Mouse (Mus musculus) midbrain, embryonic 11.5 days (tissue): ENCODE measurements around the gene Il11. TPM values are rescaled to one million over a fixed set of nuclear protein-coding genes. Genes with fewer than 3 reads are reported as not detected.
"Not testable (repeated sequence)": the region's sequence is repeated elsewhere in the genome, so short reads cannot be mapped to it uniquely, and the experiment has no call there.

ENCODE experiments used
- ATAC-seq: fragments of 200-750 bp; cut with Nextera tagmentation; 2 replicates; pipeline ENCODE4 v1.8.0; 2017; ENCODE audit warnings: moderate TSS enrichment, moderate library complexity; ENCODE audit not compliant: low FRiP score
- DNase-seq: peaks from one replicate; pipeline ENCODE4 v3.0.0; 2015; ENCODE audit warnings: low spot score; ENCODE audit errors: missing footprints
- H3K27ac ChIP-seq: fragments of 300-500 bp; sonication (generic); 2 replicates; pipeline ENCODE4 v1.5.1; 2014; ENCODE audit warnings: low read depth, low read length
- H3K27me3 ChIP-seq: fragments of 300-500 bp; sonication (generic); 2 replicates; pipeline ENCODE4 v1.6.1; 2014; ENCODE audit warnings: mild to moderate bottlenecking, low read length, moderate library complexity, mixed read lengths; ENCODE audit not compliant: control insufficient read depth, insufficient read depth
- H3K36me3 ChIP-seq: fragments of 300-500 bp; sonication (generic); 2 replicates; pipeline ENCODE4 v1.6.1; 2014; ENCODE audit warnings: mild to moderate bottlenecking, low read length, moderate library complexity, mixed read lengths; ENCODE audit not compliant: control insufficient read depth, insufficient read depth
- H3K4me1 ChIP-seq: fragments of 300-500 bp; sonication (generic); 2 replicates; pipeline ENCODE4 v1.6.1; 2014; ENCODE audit warnings: low read length; ENCODE audit not compliant: control insufficient read depth, insufficient read depth
- H3K4me2 ChIP-seq: fragments of 300-500 bp; sonication (generic); 2 replicates; pipeline ENCODE4 v1.6.1; 2014; ENCODE audit warnings: mild to moderate bottlenecking, moderate library complexity
- H3K4me3 ChIP-seq: fragments of 300-500 bp; sonication (generic); 2 replicates; pipeline ENCODE4 v1.5.1; 2014; ENCODE audit warnings: low read depth, low read length
- H3K9ac ChIP-seq: fragments of 300-500 bp; sonication (generic); 2 replicates; pipeline ENCODE4 v1.6.1; 2014; ENCODE audit warnings: low read length
- H3K9me3 ChIP-seq: fragments of 300-500 bp; sonication (generic); 2 replicates; pipeline ENCODE4 v1.6.1; 2016; ENCODE audit warnings: low read length; ENCODE audit not compliant: control insufficient read depth
- WGBS: fragments of 180-500 bp; shearing (Covaris S2); extraction: QIAGEN DNeasy Blood & Tissue Kit; methylation state at CpG from one replicate; pipeline ENCODE4 v1.1.7; 2014; 5-methylcytosine and 5-hydroxymethylcytosine counted together
- polyA plus RNA-seq: library from polyadenylated mRNA; unstranded; fragments of >200 nt; fragmentation: Nextera tagmentation; extraction: Ambion mirVana; gene quantifications from 2 replicates; pipeline ENCODE4 v1.2.1, GENCODE M21; 2014

Gene Il11
- polyA plus RNA-seq, 1 experiment from 2014 or later, result 0.07 TPM

DNA sequence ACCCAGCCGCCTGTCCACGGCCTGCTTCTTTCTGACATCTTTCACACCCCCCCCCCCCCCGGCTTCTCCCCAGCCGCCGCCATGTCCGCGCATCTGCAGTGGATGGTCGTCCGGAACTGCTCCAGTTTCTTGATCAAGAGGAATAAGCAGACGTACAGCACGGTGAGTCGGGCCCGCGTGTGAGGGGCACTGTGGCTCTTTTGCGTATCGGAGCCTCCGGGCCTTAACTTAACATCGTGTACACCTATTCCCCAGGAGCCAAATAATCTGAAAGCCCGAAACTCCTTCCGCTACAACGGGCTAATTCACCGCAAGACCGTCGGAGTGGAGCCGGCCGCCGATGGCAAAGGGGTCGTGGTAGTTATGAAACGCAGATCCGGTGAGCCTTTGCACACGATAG is 10.6 kb upstream of the Il11 start:
- peaks cover 13% of the 10 kb centered on the region for H3K36me3 ChIP-seq
- H3K4me1 ChIP-seq, result peaks cover 13% of the 10 kb centered on the region
- H3K9ac ChIP-seq, result peak overlapping the region; percentile 92
- H3K4me2 ChIP-seq, result peak overlapping the region; percentile 76
- WGBS, result under 1% methylated on average over 30 of the region's 31 CpGs
- ATAC-seq, DNase-seq, H3K9me3 ChIP-seq: not testable (repeated sequence)
- peaks cover 10% of the 10 kb centered on the region; the same call in 1 of the 2 replicates for H3K27me3 ChIP-seq
- peak overlapping the region; percentile 70 for H3K4me3 ChIP-seq
- H3K27ac ChIP-seq, result peak overlapping the region; percentile 78

- ATAC-seq (peak; percentile 92), DNase-seq (peak; percentile 99)
- Histone ChIP-seq H3K9ac (peak within 1 kb of the TSS; percentile 92), H3K4me1 (peaks cover 13% of the 10 kb centered on the region), H3K27ac (peak within 1 kb of the TSS; percentile 78), H3K27me3 (peaks cover 11% of the 10 kb centered on the region; the same call in 1 of the 2 replicates), H3K9me3 (no peaks in the 10 kb centered on the region), H3K4me2 (peak within 1 kb of the TSS; percentile 76), H3K36me3 (peaks cover 13% of the 10 kb centered on the region), H3K4me3 (peak within 1 kb of the TSS; percentile 70)
- 2% methylated on average over 54 of the region's 54 CpGs for WGBS
These were observed 9.9 kb upstream of the Il11 start, which contains the start of gene Rpl28 for GRCm38 (mm10) chr7:4792278-4793212. Rpl28 (plus strand) TSS chr7:4792874.

DNA sequence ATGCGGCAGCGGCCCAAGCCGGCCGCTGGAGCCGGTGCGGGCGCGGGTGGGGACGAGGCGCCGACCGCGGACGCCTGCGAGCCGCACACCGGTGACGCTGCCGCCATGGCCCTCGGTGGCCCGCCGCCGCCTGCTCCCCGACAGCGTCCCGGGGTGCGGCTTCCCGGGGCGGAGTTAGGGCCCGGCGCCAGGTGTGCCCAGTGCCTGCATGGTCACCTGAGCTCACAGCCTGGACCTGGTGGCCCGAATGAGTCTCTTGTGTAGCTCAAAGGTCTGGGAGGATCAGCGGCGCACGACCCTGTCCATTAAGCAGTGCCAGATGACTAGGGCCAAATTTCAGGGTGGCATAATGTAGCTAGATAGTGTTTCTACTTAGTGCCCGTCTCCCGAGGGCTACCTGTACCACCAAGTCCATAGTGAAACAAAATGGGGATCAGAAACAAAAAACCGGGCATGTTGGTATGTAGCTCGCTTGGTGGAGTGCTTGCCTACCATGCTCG is 6.8 kb upstream of the Il11 start, which contains the start of gene Tmem238:
Tmem238 (minus strand) TSS at position 221 of the 500 bp plus-strand sequence.
- Histone ChIP-seq H3K4me1 (peaks cover 13% of the 10 kb centered on the region), H3K4me3 (peak within 1 kb of the TSS; percentile 51), H3K36me3 (peaks cover 5% of the 10 kb centered on the region), H3K9ac (peak within 1 kb of the TSS; percentile 83), H3K27ac (peak within 1 kb of the TSS; percentile 35; the same call in 1 of the 2 replicates), H3K27me3 (peaks cover 11% of the 10 kb centered on the region; the same call in 1 of the 2 replicates), H3K4me2 (peak within 1 kb of the TSS; percentile 84), H3K9me3 (no peaks in the 10 kb centered on the region)
- WGBS, result 9% methylated on average over 40 of the region's 40 CpGs
- ATAC-seq (peak; percentile 6; the same call in 1 of the 2 replicates), DNase-seq (no peak)

DNA sequence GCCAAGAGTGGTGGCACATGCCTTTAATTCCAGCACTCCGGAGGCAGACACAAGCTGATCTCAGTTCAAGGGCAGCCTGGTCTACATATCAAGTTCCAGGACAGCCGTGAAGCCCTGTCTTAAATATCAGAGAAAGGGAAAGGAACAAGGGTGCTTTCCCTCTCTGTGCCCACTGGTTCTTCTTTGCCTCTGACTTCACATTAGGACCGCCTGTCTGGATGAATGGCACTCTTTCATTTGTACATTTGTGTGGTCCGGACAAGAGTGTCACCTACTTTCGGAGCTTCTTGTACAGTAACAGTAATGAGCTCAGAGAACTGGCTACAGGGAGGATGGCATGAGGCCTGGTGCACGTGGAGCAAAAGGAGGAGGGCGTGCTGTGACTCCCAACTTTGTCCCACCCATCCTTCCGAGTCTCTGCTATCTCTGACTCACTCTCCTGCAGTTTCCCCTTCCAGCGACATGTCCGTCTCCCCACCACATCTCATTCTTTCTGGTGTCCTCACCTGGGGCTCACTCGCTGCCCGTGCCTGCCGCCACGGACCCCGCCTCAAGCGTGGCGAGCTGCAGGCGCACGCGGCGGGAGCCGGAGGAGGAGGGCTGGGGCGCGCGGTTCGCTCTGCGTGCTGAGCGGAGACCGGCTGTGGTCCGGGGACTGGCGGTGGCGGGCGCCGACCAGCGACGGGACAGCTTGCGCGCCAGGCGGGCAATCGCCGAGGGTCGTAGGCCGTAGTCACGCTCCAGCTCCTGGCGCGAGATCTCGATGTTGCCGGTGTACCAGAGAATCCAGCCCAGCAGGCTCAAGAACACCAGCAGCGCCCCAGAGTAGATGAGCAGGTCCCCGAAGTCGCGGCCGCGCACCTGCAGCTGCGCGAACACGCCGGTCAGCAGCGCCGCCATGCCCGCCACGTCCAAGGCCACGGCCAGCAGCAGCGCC is 6.1 kb upstream of the Il11 start:
- peak; percentile 61 for ATAC-seq
- peak; percentile 97 for DNase-seq
- Histone ChIP-seq H3K4me1 (peaks cover 8% of the 10 kb centered on the region), H3K9ac (peak overlapping the region; percentile 83), H3K27ac (peak overlapping the region; percentile 35; the same call in 1 of the 2 replicates), H3K4me2 (peak overlapping the region; percentile 84), H3K9me3 (no peaks in the 10 kb centered on the region), H3K36me3 (no peaks in the 10 kb centered on the region; the same call in 1 of the 2 replicates), H3K27me3 (peaks cover 11% of the 10 kb centered on the region; the same call in 1 of the 2 replicates), H3K4me3 (peak overlapping the region; percentile 51)
- WGBS, result 2% methylated on average over 63 of the region's 64 CpGs

- no peaks in the 10 kb centered on the region for H3K36me3 ChIP-seq
- H3K4me3 ChIP-seq, result no peak overlapping the region
- H3K9me3 ChIP-seq, result no peaks in the 10 kb centered on the region
- no peak overlapping the region for H3K4me2 ChIP-seq
- 86% methylated on average over 14 of the region's 14 CpGs for WGBS
- H3K27me3 ChIP-seq, result peaks cover 11% of the 10 kb centered on the region; the same call in 1 of the 2 replicates
- no peak overlapping the region for H3K27ac ChIP-seq
- peaks cover 5% of the 10 kb centered on the region for H3K4me1 ChIP-seq
- ATAC-seq, result no peak
- DNase-seq, result no peak
- H3K9ac ChIP-seq, result no peak overlapping the region
These were observed 1.1 kb upstream of the Il11 start for GRCm38 (mm10) chr7:4783667-4784268.

GRCm38 (mm10) chr7:4782130-4782529 is 529 bp downstream of the Il11 start:
- no peak for ATAC-seq
- DNase-seq, result no peak
- no peak overlapping the region for H3K4me2 ChIP-seq

GRCm38 (mm10) chr7:4779921-4780320 is 2.7 kb downstream of the Il11 start:
- H3K4me3 ChIP-seq, result no peak overlapping the region

More at GRCm38 (mm10) chr7:4782130-4782529, 529 bp downstream of the Il11 start:
- H3K9ac ChIP-seq, result no peak overlapping the region
- no peaks in the 10 kb centered on the region for H3K36me3 ChIP-seq
- peaks cover 22% of the 10 kb centered on the region for H3K27me3 ChIP-seq
- WGBS, result 51% methylated on average over 3 of the region's 3 CpGs
- H3K9me3 ChIP-seq, result no peaks in the 10 kb centered on the region
- H3K27ac ChIP-seq, result no peak overlapping the region
- H3K4me1 ChIP-seq, result peaks cover 5% of the 10 kb centered on the region
- H3K4me3 ChIP-seq, result no peak overlapping the region

More at GRCm38 (mm10) chr7:4779921-4780320, 2.7 kb downstream of the Il11 start:
- peaks cover 9% of the 10 kb centered on the region for H3K4me1 ChIP-seq
- H3K36me3 ChIP-seq, result no peaks in the 10 kb centered on the region
- no peak for DNase-seq
- no peaks in the 10 kb centered on the region for H3K9me3 ChIP-seq
- no peak overlapping the region for H3K4me2 ChIP-seq
- H3K27me3 ChIP-seq, result peaks cover 37% of the 10 kb centered on the region
- no peak overlapping the region for H3K9ac ChIP-seq
- 49% methylated on average over 5 of the region's 5 CpGs for WGBS
- no peak for ATAC-seq
- no peak overlapping the region for H3K27ac ChIP-seq
